Mouse (Mus musculus): ENCODE measurements around the gene Capn5.

The Capn5 gene

DNA sequence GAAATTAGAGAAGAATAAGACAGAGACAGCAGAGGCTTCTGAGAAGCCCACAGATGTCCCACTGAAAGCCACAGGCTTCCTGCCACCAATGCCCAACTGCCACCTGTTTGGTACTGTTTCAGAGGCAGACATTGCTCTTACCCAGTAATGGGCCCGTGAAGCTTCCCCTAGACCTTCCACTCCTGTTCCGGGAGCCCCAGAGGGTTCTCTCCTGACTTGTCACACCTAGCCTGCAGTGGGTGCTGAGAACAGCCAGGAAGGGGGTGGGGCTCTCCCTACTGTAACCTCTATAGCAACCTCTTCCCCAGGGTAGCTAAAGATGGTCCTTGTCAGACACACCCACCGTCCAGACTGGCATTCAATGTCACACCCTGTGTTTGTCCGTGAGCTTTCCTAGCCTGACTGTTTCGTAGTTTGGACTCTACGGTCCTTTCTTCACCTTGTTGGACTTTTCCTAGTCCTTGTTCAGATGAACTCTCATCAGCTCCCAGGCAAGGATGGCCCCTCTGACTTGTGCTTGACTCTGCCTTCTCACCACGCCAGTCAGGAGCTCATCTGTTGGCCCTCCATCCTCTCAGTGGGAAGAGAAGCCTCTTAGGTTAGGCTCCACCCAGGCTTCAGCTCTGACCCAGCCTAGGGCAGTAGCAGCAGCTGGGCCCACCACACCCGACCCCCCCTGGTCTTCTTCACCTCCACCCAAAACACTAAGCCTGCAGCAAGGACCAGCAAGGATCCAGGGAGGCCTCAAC lies 1.6 kb downstream of the Capn5 start:
- no peak for DNase-seq (ENCODE audit: low spot score)

DNA sequence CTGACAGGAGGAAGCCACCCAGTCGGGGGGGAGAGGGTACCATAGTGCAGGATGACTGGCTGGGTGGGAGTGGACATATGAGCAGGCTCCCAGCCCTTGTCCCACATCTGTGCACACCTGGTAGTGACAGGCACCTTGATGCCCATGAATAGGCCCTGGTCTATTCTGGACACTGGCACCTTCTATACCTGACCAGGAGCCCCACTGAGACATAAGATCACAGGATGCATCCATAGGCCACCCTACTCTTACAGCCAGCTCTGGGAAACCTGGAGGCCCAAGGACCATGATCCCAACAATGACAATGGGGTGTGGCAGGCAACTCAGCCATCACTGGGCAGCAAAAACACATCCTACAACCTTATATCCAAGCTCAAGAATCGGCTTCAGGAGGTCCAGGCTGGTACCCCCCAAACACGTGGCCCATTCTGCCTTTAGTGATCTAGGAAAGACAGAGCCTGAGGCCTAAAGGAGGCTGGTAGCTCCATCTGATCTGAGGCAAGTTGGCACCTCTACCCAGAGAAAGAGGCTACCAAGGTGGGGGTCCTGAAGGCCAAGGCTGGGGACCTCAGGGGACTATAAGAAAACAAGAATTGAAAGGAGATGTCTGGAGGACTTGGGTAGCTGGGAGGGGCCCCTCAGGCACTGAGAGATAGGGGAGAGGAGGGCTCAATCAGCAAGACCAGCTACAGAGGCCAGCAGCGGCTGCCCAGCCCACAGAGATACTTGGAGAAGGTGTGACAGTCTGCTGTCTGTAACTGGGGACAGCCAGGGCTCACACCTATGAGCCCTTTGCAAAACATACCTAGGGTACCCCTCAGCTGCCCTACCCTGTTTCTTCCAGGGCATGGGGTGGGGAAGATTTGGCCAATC lies 3.0 kb downstream of the Capn5 start:
- no peak for DNase-seq (ENCODE audit: low spot score)

DNA sequence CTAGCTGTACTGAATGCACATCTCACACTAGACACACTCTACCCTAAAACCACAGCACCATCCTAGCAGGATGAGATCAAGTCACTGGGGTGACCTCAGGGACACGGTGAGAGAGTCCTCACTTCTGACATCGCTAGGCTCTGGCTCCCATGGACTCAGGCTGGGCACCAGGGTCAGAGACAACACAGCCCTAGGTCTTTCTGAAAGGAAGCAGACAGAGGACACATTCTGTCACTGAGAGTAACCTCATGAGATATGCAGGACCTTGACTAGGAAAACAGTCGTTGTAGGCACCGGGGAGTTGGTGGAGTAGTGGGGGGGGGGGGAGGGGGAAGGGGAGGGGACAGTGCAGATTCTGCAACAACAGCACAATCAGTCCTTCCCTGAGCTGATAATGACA lies 4.7 kb downstream of the Capn5 start:
- no peak for DNase-seq (ENCODE audit: low spot score)

DNA sequence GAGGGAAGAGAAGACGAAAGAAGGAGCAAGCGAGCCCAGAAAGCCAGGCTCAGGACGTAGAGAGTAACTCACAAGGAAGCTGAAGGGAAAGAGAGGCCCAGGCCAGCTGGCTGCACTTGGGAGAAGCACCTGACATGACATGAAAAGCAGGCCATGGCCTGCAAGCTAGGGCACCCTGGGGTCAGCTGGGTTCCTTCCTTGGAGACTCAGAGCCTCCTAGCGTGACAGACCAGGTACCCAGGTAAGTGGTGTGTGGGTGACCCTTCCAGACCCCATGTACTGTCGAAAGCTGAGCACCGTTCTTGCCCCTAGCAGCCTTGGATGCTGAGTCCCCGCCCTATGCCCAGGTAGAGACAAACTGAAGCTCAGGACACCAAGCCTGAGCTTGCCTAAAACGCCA lies 5.4 kb downstream of the Capn5 start:
- DNase-seq (ENCODE audit: low spot score) = no peak

DNA sequence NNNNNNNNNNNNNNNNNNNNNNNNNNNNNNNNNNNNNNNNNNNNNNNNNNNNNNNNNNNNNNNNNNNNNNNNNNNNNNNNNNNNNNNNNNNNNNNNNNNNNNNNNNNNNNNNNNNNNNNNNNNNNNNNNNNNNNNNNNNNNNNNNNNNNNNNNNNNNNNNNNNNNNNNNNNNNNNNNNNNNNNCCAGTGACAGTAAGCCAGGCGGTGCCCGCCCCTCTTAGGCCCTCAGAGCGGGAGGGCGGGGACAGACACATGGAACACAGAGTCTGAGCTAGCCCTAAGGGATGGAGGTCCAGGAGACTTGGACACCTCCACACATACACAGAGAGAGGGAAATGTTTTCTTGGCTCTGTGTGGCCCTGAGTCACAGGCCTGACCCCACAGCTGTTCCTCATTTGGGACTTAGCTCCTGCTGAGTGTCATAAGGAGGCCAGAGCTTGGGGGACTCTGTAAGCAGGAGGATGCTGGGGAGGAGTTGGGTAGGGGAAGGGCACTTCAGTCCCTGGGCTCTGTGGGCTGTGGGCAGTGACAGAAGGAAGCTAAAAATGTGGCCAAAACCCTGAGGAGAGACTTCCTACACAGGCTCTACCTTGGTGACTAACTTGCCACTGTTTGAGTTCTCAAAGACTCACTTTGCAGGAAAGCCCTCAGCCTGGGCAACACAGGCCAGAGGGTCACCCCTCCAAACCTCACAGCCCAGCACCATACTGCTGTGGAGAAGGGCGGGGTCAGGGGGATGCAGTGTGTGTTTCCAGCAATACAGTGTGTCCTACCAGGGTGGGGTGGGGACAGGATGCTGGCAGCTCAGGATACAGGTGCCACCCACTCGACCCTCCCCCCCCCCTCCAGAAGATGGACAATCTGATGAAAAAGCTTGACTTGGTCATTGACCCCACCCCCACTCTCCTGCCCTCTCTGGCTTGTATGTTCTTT lies 6.7 kb downstream of the Capn5 start:
- DNase-seq (ENCODE audit: low spot score) = no peak

DNA sequence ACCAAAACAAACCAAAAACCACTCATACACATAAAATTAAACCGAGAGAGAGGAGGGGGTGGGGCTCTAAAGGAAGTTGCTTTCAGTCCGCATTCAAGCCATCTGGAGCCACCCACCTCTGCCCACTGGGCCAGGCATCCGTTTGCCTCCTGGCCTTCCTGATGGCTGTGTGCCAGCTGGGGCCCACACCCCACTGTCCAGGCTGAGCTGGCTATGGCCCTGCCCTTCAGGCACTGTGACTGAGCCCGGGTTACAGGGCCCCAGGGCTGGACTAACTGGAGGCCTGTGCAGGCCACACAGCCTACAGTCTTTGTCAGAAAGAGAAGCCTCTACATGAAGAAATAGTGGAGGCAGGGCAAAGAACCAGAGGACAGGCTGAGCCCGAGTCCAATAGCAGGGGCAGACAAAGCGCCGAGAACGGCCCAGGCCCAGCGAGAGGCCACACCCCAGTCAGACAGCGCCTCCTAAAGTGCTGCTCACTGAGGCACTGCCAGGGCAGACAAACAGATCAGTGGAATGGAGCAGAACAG lies 13.0 kb downstream of the Capn5 start:
- DNase-seq (ENCODE audit: low spot score) = no peak

DNA sequence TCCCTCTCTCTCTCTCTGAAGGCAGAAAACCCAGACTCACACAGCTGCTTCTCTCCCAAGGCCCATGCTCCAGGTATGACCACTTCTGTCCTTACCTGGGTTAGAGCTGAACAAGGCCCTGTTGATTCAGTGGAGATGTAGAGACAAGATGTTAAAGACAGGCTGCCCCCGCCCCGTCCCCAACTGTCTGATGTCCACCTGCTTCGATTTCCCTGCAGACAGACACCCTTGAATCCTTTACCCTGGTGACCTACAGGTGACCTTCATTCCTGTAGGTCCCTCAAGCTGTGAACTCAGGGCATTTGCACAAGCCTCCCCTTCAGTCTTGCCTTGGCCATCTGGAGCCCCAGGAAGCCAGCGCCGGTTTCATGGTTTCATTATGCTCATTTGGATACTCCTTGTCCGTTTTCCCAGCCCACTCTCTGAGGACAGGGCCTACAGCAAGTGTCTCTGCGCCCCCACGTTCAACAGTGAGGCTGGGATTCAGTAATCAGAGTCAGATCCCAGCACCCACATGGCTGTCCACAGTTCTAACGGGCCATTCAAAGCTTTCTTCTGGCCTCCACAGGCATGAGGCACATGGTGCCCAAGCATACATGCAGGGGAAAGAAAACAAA lies 13.6 kb downstream of the Capn5 start:
- no peak for DNase-seq (ENCODE audit: low spot score)

DNA sequence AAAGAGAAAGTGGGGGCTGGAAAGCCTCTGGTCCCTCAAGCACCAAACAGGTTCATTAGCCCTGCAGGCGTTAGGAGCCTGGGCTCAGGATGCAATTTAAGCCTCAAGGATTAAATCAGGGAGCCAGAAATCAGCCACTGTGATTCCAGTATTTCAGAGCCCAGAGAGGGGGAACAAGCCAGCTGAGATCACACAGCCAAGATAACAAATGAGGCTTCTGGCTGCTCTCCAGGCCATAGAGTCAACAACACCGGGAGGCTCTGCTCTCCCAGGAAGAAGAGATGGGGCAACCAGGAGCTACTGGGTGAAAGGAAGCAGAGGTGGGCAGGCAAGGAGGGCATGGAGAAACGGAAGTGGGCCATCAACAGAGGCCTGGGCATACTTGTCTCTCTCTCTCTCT lies 14.4 kb downstream of the Capn5 start:
- no peak for DNase-seq (ENCODE audit: low spot score)

DNA sequence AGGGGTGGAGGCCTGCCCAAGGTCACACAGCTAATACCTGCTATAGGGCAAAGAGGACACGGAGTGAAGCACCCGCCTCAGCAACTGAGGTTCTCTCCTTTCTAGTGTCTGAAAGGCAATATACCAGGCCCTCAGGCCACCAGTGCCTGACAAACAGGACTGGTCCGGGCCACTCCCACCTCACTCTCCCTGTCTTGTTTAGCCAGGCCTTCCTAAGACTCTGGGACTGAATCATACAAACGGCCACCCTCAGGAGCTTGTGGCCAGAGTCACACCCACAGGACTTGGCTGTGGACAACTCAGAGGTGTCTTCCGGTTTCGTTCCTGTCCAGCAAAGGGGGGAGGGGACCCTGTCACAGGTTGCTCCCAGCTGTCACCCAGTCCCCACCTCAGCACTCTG lies 15.8 kb downstream of the Capn5 start:
- no peak for DNase-seq (ENCODE audit: low spot score)

DNA sequence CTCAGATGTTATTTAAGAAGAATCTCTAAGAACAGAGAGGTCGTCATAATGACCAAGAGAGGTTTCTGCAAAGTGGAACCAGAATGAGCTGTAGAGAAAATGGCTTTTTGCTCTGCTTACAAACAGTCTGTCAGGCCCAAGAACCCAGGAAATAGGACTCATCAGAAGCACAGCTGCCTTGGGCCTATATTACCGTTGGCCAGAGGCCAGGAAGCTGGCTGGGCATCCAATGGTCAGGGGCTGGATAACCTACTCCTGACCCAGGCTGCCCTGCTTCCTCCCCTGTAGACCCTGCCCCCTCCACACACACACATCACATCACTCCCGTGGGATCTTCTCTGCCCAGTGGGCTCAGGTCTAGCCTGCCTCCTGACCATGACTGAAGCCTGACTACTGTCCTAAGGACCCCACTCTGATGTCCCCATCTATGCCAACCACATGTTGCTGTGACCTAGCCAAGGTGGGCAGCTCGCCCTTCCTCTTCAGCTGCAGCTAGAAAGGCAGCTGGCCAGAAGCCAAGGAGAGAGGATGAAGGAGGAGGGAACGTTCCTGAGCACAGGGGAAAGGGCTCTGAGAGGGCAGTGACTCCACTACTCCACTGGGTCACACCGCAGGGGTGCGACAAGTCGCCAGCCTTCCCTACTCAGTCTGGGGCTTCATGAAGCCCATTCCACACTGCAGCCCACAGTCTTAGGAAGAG lies 17.9 kb downstream of the Capn5 start:
- no peak for DNase-seq (ENCODE audit: low spot score)

DNA sequence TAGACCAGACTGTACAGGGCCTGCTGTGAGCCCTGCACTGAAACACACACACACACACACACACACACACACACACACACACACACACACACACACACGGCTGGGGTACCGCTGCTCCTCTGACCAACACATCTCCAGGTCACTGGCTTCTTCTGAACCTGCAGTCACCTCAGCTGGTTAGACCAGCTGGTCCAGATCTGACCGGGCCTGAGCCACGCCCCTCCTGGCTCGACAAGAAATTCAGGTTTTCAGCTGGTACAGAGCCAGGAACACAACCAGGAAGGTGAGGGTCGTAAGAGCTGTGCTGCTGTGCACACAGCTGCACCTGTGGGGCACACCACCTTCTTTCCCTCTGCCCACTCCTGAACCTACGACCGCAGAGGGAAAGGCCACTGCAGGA lies 19.6 kb downstream of the Capn5 start:
- DNase-seq (ENCODE audit: low spot score) = no peak

DNA sequence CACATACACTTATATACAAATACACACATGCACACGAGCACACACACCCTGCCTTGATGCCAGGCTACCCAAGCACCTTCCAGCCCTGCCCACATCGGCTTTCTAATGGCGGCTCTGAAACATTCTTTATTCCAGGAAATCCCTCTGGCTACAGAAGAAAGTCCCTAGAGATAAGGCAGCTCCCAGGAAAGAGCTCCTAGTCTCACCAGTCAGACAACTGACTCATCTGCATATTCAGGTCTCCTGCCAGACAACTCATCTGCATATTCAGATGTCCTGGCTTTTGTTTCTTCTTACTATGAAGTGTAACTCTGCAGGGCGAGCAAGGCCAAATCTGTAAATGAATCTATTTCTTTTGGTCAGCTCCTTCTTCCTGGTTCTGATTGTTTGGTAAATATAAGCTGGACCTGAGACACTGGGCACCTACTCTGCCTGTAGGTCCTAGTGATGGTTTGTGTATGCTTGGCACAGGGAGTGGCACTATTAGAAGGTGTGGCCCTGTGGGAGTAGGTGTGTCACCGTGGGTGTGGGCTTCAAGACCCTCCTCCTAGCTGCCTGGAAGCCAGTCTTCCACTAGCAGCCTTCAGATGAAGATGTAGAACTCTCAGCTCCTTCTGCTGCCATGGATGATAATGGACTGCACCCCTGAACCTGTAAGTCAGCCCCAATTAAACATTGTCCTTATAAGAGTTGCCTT lies 20.3 kb downstream of the Capn5 start:
- no peak for DNase-seq (ENCODE audit: low spot score)

DNA sequence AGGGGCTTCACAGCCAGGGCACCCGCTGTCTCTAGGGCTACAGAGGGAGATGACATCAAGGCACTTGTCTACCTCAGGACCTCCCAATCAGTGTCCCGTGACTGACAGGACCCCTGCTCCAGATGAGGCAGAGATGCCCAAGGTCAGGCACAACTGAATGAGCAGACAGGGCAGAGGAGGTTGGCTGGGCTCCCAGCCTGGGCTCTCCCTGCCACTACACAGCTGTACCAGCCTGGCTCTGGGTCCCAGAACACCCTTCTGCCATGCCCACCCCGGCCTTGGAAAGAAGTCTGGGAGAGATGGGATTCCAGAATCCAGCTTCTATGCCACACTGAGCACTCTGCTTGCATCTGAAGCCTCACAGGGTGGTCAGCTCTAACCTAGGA lies 21.8 kb downstream of the Capn5 start:
- no peak for DNase-seq (ENCODE audit: low spot score)

DNA sequence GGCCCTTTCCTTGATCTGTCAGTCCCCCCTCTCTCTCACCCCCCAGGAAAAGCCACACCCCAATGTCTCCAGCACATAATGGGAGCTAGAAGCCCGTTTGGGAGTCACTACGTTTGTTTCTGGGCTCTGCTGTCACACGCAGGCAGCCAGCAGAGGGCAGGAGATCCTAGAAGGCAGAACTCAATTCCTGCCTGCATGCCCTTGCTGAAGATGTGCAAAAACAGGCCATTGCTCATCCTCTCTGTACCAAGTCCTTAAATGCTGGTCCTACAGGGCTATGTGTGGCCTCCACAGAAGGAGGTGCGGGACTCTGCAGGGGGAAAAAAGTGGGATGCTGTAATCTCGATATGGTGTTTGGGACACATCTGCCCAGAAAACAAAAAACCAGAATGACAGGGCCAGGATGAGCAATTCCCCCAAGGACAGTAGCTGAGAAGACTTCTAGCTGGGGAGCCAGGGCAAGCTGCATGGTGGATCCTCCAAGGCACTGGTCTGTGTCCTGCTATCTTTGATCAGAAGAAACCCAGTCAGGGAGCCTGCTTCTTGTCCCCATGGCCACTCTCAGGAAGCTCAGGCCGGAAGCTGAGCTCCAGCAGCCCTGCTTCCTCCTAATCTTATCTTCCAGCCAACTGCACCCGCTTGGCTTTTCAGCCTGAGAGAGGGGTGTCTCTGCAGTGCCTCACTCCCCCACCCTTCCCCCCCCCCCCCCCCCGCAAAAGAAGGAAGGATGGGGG lies 22.4 kb downstream of the Capn5 start:
- no peak for DNase-seq (ENCODE audit: low spot score)

DNA sequence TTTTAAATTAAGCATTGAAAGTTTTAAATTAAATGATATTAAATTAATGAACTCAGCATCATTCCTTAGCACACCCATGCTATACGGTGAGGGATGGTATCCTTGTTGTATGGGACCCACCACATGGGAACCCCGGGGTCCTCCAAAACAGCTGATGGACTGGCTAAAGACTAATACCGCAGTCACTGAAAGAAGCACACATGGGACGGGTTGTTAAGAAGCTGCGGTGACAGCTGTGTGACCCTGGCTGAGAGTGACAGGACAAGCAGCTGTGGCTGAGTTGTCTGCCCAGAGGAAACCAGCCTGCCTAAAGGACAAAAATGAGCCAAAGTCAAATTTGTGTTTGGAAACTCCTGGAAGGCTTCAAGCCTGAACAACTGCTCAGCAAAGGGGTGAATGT lies 24.2 kb downstream of the Capn5 start:
- no peak for DNase-seq (ENCODE audit: low spot score)

DNA sequence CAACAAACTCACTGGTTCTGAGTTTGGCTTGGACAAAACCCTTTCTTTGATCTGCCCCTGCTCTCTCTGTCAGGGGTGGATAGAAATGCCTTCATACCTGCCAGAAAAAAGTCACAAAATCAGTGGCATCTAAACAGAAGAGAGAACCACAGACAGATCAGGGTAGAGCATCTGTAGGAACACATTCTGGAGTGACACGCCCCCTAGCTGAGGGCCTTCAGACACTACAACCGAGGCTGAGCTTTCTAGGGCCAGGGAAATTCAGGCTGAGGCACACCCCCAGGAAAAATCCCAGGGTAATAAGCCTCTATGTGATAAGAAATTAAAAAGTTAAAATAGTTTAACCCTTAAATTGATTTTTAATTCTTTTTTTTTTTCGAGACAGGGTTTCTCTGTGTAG lies 24.7 kb downstream of the Capn5 start:
- DNase-seq (ENCODE audit: low spot score) = no peak

DNA sequence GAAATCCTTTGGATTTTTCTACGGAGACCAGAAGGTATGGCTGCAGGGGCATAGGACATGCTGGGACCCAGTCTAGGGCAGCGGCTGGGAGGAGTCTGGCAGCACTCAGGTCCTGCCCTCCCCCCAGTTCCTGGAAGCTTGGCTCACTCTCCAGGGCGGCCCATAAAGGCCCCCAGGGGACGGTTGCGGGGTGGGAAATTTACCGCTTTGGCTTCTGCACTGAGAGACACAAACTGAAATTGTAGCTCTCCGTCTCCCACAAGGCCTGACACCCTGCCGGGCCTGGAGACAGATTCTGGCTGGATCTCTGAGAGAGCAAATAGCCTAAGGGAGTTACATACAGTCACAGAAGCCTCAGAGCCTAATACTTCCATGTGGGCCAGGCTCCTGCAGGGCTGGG lies 25.7 kb downstream of the Capn5 start:
- DNase-seq (ENCODE audit: low spot score) = no peak

DNA sequence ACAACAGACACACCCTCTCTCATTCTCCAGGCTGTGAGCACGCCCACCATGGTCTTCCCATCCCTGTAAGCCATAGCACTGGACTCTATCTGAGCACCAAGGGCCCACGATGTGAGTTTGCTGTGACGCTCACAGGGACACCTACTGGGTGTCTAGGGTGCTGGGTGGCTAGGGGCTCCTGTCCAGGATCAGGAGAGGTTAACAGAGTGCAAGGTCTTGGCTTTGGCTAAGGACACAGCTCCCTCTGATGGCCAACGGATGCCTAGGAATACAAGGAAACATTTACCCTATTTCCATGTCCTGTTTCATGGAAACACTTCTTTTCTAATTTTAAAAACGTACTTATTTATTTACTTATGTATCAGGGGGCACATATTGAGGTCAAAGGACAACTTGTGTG lies 27.5 kb downstream of the Capn5 start:
- DNase-seq (ENCODE audit: low spot score) = no peak

DNA sequence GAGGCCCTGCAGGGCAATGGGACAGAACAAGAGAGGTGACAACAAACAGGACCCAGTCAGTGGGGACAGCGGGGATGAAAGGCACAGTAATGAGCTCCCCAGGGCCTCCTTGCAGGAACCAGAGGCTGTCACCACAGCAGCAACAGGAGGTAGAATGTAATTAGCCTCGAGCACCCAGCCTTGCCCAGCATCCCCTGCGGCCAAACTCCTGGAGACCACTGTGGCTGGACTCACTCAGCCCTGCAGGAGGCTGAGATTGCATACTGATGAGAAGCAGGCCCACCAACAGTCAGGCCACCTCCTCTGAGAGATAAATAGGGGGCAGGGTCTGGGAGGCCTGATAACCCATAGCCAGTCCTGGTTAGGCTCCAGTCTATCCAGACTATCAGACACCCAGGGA lies 28.3 kb downstream of the Capn5 start:
- DNase-seq (ENCODE audit: low spot score) = no peak
